Mouse (Mus musculus): ENCODE results near the gene Npepl1.

DNA sequence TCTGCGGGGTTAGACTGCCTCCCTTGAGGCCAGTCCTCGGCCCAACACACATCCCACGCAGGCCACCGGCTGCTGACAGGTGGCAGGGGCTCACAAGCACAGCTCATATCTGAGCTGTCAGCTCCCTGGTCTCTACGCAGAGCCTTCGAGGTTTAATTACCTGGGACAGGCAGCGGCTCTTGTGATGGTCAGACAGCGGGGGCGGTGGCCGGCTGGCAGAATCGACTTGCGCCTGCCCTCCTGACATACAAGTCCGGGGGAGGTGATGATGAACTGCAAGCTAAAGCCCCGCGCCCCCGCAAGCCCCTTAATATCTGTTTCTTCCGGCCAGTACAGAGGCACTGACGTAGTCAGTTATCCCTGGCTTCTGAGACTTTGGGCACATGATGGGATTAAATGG lies 2.8 kb downstream of the Npepl1 start:
- no peak for TF ChIP-seq CTCF (IDR thresholded peaks at IDR 0.05; ENCODE audit: control insufficient read depth, insufficient read depth, insufficient replicate concordance, low read depth, low read length)
- no peak for TF ChIP-seq POLR2A (IDR thresholded peaks at IDR 0.05; ENCODE audit: control insufficient read depth, low read depth, low read length)

All from testis, adult 2 months (tissue).